Mouse (Mus musculus): Measurements from ENCODE around the gene Tubb4b.

DNA sequence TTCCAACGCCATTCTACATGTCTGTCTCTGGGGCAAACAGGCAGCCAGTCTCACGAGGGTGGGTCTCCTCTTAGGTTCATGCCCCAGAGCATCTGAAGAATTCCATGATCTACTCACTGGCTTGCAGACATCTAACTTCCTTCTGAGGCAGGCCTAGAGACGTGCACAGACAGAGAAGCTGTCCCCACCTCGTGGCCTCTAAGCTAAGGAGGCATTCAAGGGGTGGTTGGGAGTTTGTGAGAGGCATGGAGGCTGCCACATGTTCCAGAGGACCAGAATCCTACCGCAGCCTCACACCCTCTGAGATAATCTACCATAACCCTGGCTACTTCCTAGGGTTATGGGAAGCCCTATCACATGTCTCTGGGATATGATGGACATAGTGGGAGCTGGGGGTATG, 30.5 kb downstream of the Tubb4b start:
- no peak for TF ChIP-seq CTCF (IDR thresholded peaks at IDR 0.05; ENCODE audit: control insufficient read depth, insufficient read depth, insufficient replicate concordance, low read depth, low read length)
- no peak for TF ChIP-seq POLR2A (IDR thresholded peaks at IDR 0.05; ENCODE audit: control insufficient read depth, low read depth, low read length)

Measured in testis, adult 2 months (tissue).